Mouse (Mus musculus) adrenal gland, adult 2 months (tissue): ENCODE measurements around the gene Ica1. TPM values are rescaled to one million over a fixed set of nuclear protein-coding genes. Genes with fewer than 3 reads are reported as not detected.

Experiments used
- DNase-seq: peaks from one replicate; pipeline ENCODE4 v3.0.0; 2021
- long read RNA-seq: library from polyadenylated mRNA; stranded (forward); transcript quantifications from one replicate; pipeline ENCODE4 v2.0.0, GENCODE M21; 2021
- polyA plus RNA-seq: library from polyadenylated mRNA; depleted of rRNA; stranded (reverse); fragments of >200 nt; gene quantifications from 2 replicates; pipeline ENCODE4 v1.2.3, GENCODE M21; 2012; rRNA removed
- total RNA-seq, 2 experiments: library from RNA; stranded (reverse); gene quantifications; 2 replicates each; pipeline ENCODE4 v1.2.3; 2021

The Ica1 gene
- 10 to 100 TPM; 33.3 to 54.1 TPM for total RNA-seq
- polyA plus RNA-seq, result 7.0 and 10.1 TPM in 2 replicates
- long read RNA-seq, transcript Ica1-201 (14 exons, 2,075 nt), result major isoform, 35 of 48 reads
- long read RNA-seq, partial matches to known transcripts, result 3 of 48 reads
- long read RNA-seq, other reads (novel, unspliced or antisense), result 10 of 48 reads

DNA sequence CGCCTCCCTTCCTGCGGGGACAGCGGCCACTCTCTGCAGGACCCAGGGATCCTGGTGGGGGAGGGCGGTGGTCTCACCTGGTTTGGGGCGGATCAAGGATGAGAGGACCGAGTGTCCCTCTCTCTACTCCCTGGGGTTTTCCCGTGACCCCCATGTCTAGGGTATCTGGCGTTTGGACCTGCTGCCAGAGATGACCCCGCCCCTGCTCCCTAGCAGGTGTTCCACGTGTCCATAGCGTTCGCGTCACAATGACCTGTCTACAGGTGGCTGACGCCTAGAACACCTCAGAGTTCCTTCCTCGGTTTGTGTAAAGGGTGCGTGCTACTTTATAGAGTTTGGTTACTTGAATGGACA, at the start of gene Ica1:
Gene Ica1, minus strand, starts transcription at position 193 of the 354 bp plus-strand sequence.
- DNase-seq, result no peak

DNA sequence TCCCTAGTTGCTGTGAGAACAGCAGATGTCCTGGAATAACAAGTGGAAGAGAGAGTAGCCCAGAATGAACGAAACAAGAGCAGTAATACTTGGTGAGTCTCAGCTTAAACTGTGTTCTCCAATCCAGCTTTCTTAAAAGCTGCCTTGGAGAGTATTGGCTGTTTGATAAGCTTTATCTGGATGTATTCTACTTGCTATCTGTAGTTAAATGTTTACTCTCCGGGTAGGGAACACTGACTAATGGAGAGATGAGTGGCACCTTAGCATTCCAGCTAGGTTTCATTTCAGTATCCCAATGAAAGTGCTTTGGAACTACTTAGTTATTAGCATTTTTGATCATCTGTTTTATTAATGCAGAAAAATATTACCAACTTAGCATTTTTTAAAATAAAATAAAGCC, 41.6 kb upstream of the Ica1 start:
- no peak for DNase-seq

DNA sequence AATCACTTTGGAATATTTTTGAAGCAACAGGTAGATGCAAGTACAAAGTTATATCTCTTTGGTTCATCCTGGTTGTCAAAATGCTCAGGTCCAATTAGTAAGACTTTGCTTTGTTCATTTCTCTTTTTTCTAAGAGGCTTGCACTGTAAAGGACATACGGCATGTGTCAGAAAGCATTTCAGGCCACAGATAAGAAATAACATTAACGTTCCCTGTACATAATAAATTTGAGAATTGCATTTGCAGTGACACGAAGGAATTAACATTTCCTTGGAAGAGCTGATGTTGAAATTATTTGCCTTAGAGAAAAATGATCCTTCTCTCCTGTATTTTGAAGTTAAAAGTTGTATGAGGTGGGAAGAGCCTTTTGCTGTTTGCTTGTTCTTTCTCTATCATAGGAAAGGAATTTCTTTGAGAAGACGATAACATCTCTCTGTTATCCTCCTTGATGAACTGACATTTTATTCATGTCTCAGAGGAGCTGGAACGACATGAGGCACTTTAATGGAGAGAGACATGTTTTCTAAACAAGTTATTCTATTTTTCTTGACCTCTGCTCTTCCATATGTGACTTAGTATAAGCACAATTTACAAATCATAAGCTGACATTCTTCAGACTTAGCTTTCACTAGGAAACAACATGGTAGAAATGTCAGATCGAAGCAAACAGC, 36.2 kb upstream of the Ica1 start:
- no peak for DNase-seq

DNA sequence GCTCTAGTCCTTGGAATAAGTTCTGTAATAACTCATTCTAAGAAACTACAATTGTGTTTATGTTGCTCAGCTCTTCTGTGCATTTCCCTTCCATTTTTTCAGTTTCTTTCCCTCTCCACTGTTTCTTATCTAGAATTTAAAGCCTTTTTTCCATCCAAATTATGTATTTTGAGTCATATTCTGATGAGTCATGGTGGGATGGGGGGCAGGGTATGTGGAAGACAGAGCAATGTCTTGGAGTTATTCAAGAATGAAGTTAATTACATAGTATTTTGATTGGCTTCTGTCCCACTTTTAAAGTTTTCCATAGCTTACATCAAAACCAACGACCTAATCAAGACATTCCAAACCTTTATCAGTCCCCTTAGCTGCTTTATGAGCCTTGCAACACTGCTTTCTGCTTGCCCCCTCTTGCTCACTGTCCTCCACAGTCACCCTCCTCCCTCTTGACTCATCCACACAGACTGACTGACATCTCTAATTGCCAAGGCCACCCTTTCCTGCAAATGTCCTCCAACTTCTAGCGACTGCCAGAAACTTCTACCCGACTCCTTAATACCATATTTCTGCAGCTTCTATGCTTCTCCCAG, 24.4 kb upstream of the Ica1 start:
- peak; percentile 82 for DNase-seq

DNA sequence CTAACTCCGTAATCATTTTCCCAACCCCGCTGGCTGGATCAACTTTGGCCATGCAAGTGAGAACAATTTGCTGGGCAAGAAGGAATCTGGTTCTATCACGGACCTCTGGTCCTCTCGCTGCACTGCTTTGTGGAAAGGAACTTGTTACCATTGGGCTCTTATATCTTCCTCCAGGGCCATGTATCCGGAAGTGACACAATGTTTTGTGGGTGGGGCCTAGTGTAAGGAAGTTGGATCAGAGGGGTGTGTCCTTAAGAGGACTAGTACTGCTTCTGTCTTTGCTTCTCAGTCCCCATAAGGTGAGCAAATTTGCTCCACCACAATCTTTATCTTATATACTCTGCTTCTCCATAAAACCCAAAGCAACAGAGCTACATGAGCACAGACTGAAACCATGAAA, 14.1 kb upstream of the Ica1 start:
- no peak for DNase-seq

DNA sequence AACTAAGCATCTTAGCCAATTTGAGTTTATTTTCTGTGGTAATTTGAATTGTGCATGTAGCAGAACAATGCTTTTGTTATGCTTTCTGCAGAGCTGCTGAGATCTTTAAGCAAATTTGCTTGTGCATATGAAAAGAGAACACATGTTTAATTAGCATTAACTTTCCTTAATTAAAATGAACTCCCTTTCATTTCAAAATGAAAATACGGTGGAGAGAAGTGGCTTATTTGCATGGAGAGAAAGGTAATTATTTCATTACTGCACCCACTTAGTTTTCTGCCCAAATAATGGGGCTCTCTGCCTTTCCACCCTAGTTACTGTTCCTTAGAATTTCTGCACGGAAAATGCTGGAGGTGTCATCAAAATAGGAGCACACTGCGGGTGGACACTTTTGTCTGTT, 13.5 kb upstream of the Ica1 start:
- no peak for DNase-seq

DNA sequence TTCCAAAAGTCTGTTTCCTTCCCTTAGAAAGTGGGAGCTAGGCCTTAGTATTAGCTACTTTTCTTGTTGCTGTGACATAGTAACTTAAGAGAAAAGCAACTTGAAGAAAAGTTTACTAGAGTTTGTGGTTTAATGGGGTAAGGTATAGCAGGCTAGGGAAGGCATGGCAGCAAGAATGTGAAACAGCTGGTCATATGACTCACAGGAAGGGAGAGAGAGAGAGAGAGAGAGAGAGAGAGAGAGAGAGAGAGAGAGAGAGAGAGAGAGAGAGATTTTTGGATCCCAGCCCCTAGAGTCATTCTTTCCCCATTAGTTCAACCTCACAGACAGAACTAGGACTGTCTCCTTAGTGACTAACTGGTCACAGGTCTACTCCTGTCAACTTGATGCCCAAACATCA, 2.3 kb upstream of the Ica1 start:
- DNase-seq, result no peak

DNA sequence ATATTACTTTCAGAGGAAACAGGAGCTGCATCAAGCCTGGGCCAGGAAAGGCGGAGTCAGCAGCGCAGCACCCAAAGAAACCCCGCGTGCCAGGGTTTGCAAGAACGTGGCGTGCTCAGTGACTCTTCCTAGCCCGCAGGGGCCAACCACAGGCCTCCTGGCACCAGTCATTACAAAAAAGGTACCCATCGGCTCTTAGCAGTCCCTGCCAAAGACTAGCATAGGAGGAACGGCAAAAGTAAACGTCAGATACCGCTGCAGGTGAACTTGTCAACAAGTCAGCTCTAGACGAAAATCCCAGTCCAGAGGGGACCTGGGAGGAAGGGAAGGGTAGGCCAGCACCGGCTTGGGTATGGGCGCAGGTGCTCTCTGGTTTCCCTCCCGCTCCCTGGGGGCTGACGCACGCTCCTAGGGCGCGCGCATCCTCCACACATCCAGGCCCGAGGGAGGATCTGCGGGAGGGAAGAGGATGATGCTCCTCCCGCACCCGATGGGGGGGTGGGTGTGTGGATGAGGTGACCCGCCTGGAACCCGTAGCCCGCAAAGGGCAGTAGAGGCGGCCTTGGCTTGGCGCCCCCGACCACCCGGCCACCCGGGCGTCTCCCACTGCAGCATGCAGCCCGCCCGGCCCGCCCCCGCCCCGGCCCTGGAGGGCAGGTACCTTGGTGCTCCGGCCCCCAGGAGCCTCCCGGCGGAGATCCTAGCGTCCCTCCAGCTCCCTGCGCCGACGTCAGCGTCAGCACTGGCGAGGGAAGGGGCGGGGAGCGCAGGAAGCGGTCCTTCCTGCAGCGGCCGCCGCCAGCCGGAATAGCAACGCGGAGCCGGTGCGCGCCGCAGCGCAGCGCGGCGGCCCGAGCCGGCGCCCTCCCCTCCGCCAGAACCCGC, 635 bp downstream of the Ica1 start:
- DNase-seq, result peak; percentile 90

DNA sequence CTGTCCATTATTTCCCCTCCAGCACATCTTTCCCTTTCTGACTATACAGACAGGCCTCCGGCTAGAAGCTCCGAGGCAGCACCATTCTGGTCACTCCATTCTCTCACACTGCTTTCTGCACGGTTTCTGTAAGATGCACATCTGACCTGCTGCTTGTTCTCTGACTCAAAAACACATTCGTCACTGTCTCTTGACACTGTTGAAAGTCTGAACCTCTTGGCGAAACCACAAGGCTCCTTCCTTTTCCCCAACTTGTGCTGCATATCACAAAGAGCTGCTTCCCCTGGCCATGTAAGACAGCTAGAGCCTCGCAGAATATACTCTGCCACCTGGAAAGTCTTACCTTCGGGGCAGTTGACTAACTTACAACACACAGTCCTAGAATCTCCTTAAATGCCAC, 6.7 kb downstream of the Ica1 start:
- no peak for DNase-seq

DNA sequence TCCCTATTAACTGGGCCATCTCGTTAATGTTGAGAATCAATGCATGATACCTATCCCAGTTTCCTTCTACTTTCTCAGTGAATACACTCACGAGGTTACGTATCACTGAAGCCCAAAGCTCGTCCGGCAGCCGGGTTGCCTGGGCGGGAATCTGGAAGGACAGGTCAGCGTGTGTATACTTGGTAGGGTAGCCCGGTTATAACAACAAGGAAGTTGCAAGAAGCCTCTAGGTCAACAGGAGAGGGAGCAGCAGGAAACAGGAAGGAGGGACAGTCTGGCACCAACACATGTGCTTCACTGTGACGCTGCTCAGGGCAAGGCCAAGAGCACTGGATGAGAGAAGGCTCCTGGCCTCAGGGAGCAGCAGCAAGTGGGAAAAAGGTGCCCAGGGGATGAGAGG, 7.9 kb downstream of the Ica1 start:
- peak; percentile 44 for DNase-seq

DNA sequence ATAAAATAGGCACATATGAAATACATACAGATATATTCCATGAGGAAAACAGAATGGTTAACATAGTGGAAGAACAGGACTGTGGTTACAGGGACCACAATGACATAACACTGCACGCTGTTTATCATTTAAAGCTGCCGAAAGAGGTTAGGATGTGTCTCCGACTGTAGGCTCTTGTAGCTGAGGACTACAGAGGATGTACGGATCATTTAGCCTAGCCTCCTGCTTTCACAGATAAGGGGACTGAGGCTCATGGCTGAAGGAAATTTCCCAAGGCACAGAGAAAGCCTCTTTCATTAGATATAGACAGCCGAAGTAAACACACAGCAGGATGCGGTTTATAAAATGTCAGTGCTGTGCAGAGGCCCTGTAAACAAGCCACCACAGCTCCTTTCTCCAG, 8.5 kb downstream of the Ica1 start:
- no peak for DNase-seq

DNA sequence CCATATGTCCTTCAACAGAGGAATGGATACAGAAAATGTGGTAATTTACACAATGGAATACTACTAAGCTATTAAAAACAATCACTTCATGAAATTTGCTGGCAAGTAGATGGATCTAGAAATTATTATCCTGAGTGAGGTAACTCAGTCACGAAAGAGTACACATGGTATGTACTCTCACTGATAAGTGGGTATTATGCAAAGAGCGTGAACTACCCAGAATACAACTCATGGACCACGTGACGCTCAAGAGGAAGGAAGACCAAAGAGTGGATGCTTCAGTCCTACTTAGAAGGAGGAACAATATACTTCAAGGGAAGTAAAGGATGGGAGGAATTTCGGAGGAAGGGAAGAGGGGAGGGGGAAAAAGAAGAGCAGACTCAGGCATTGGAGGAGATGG, 11.6 kb downstream of the Ica1 start:
- no peak for DNase-seq

DNA sequence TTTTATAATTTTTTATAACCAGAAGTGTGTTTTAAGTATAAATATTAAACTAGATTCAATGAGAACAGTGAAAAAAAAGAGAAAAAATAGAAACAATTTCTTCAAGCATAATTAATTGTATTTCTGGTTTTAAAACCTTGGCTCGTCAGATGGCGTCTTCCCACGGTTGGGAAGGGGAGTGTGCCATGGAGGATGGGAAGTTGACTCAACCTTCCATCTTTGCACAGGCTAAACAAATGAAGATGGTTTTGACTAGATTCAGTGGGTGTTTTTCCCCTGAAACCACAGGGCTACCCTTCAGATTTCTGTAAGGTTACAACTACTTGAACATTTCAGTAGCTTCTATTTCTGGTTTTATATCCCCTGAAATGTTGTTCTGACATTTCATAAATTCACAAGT, 12.5 kb downstream of the Ica1 start:
- DNase-seq, result no peak

DNA sequence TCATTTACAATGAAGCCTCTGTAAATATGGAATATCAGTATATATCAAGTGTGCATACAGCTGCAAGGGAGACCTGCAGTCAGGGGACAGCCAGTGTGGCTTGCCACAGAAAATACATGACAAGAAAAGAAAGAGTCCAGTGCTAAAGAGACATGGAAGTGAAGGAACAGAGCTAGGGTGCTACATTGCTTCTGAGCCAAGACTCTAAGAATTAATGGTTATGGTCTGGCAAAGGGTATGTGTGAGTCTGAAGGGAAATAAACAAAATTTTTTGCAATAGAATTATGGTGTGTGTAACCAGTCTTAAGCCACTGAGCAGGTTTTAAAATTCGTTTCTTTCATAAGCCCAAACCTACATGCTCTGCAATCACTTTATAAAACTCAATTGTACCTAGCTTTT, 13.2 kb downstream of the Ica1 start:
- DNase-seq, result no peak

DNA sequence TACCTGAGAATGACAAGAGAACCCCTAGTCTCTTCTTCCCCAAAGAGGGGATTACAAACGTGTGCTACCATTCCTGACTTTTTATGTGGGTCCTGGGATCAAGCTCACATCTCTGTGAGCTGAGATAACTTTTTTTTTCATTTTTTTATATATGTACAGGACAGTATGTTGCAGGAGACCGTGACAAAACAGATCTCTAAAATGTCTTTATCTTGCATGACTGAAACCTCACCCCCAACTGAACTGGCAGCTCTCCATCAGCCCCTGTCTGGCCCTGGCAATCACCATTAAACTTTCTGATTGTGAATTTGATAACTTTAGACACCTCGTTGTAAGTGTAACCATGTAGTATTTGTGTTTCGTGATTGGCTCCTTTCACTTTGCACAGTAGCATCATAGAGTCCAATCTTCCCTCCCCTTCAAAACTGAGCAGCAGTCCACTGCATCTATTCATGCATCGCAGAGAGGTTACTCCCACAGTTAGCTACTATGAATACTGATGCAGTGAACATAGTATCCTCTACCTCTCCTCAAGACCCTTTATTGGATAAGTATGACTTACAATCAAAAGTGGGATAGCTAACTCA, 17.5 kb downstream of the Ica1 start:
- DNase-seq, result no peak

DNA sequence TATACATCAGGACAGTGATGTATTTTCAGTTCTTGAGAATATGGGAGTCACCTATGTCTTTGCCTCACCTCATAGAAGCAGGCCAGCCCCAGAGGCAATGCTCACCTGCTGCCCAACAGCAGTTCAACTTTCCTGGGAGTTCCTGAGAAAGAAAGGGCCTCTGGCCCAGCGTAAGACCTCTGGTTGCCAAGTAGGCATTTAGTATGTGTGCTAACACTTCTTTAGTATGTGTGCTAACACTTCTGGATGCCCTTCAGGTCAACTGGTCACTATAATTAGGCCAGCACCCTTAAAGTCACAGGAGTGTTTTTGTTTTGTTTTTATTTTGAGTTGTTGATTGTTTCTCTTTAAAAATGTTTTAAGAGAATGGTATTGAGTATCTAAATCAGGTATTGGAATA, 18.4 kb downstream of the Ica1 start:
- peak; percentile 12 for DNase-seq

DNA sequence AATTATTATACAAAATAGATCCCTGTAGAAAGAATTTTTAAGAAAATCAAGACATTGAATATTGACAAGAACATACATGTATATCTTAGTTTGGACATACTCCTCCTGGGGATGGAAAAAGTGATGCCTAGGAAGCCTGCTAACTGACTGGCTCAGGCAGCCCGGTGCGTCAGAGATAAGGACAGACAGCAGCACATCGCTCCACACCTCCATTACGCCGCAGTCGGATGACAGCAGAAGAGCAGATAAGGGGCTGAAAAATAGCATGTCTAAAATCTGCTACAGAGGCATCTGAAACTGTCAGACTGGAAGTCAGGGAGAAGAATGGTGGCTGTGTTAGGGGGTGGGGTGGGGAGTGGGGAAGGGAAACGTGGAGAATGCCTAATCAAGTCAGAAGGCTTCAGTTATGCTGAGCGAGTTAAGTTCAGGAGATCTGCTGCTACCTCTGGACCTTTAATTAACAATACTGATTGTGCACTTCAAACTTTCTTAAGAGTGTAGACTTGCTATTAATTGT, 22.5 kb downstream of the Ica1 start:
- DNase-seq, result no peak

DNA sequence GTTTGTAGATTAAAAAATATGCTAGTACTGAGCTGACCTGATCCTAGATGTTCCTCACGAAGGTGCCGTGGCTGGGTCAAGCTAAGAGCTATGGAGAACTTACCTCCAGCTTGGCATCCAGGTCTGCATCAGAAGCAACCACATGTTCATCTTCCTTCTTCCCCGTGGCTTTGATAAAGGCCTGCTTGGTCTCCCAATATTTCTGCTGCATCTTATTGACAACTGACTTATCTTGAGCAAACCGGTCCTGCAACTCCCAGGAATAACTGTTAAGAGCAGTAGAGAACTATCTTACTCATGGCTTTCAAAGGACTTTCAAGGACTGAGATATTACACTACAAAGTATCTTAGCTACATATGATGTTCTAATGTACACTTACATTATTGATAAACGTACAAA, 23.8 kb downstream of the Ica1 start:
- DNase-seq, result no peak

DNA sequence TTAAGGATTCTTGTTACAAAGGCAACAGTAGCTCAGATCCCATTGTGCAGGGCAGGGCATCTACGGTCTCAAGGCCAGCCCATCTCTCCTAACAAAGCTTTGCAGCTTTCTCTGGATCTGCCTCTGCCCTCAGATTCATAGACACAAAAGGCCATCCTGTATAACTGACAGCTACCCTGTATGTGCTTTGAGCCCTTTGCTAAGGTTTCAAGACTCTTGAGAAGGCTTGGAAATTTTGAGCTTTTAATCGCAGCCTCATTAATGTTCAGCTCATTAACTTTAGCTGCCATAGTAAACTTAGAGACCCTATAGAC, 24.6 kb downstream of the Ica1 start:
- DNase-seq, result no peak

DNA sequence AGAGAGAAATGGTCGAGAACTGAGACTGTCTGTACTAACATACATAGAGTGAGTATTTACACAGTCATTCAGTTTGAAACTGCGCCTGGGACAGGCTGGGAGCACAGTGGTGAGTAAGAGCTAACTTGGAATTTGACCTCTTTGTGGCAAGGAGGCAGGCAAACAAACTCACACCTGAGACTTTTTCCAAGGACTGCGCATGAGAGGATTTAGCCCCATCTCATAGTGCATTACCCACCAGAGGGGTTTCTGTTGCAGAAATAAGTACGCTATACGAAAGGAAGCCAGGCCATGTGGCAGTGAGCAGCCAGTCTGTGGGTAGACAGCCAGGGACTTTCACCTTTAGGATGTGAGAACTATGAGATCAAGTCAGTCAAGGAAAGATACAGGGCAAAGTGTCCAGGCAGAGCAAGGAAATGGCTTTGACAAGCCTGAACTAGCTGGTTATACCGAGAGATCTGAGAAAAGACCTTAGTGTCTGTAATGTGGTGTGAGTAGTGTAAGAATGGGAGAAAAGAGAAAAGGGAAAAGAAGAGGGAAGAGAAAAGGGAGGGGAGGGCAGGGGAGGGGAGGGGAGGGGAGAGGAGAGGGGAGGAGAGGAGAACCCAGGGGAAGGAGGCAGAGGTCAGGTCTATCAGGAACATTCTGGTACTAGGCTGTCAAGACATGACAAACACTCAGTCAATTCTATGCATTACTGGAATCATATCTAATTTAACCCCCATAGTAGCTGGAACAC, 25.1 kb downstream of the Ica1 start:
- no peak for DNase-seq

DNA sequence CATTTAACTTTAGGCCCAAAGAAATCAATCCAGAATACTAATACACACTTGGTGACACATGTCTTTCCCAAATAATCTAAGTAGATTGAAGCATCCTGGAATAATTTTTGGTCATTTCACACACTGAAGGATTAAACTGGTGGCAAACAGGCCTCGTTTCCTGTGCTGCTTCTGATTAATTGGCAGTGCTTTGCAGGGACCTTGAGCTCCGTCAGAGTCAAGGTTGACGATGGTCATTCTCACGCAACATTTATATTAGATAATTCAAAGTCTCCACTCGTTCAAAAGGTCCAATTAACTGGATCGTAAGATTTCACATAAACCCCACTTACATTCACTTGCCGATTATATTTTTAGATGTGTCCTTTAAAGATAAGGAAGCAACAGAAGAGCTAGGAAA, 33.4 kb downstream of the Ica1 start:
- peak; percentile 54 for DNase-seq

DNA sequence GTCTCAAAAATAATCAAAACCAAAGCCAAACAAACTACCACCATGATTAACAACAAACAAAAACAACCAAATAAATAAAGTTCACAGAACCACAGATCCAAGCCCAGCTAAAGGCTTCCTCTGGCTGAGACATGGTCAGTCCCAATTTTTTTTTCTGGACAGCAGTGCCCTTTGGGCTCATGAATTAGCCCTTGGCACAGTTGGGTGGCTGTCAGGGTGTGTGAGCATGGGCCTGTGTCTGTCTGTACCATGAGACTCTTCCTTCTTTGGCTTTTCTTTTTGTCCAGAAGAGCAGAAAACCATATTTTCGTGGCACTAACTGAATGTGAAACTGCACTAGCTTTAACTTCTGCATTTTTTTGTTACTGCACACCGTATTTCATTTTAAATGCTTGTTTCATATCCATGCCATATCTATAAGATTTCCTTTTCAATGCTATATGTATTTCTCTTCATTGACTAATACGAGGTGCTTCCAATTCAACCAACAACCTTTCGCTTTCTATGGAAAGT, 34.0 kb downstream of the Ica1 start:
- peak; percentile 65 for DNase-seq
